ENCODE assay signal across 28 mouse cellular contexts in genomic region chr4:105013718-105014117, GRCm38 (mm10).
"Had no signal": no experiment of that assay in that cellular context is flagged by ENCODE, and none has a peak within 500 bp of the region (broad histone marks: within the 10 kb centered on the region; RNA-seq: fewer than 3 reads in every experiment).

No protein-coding gene starts in this region.

- DNase-seq: gastrocnemius, adult 2 months; gastrocnemius, postnatal 10 days; gastrocnemius, postnatal 25 days; heart, adult 18-20 months; heart, postnatal 10 days; heart, postnatal 4 days; kidney, adult 11 months; kidney, adult 2 months; kidney, adult 9 months; kidney, postnatal 14 days; kidney, postnatal 4 days; liver; liver, embryonic 13.5 days had no signal

- H3K9ac ChIP-seq: heart, embryonic 12.5 days; hindbrain, embryonic 12.5 days; hindbrain, embryonic 14.5 days; intestine, embryonic 15.5 days; kidney, embryonic 15.5 days; limb, embryonic 12.5 days; liver, embryonic 13.5 days; liver, embryonic 15.5 days had no signal

- H3K27ac ChIP-seq: gastrocnemius, adult 2 months; heart, embryonic 10.5 days; hindbrain, embryonic 10.5 days; hindbrain, embryonic 12.5 days; hindbrain, embryonic 14.5 days; intestine, embryonic 15.5 days; kidney, embryonic 15.5 days; kidney, postnatal 0 days; left cerebral cortex, adult 2 months; limb, embryonic 10.5 days; limb, embryonic 12.5 days; liver, embryonic 13.5 days; liver, embryonic 15.5 days had no signal

- H3K27me3 ChIP-seq: heart, embryonic 12.5 days; hindbrain, embryonic 12.5 days; intestine, embryonic 15.5 days; kidney, embryonic 15.5 days; limb, embryonic 12.5 days; liver, embryonic 13.5 days; liver, embryonic 15.5 days had no signal

- H3K4me1 ChIP-seq: heart, embryonic 10.5 days; heart, embryonic 12.5 days; hindbrain, embryonic 10.5 days; hindbrain, embryonic 12.5 days; intestine, embryonic 15.5 days; kidney, embryonic 15.5 days; limb, embryonic 10.5 days; limb, embryonic 12.5 days; liver, embryonic 13.5 days; liver, embryonic 15.5 days had no signal

- H3K4me2 ChIP-seq: heart, embryonic 12.5 days; hindbrain, embryonic 12.5 days; hindbrain, embryonic 14.5 days; intestine, embryonic 15.5 days; kidney, embryonic 15.5 days; limb, embryonic 12.5 days; liver, embryonic 11.5 days; liver, embryonic 13.5 days; liver, embryonic 15.5 days had no signal

- H3K4me3 ChIP-seq: gastrocnemius, adult 2 months; heart, embryonic 10.5 days; heart, embryonic 12.5 days; hindbrain, embryonic 10.5 days; hindbrain, embryonic 12.5 days; intestine, embryonic 15.5 days; kidney, embryonic 15.5 days; left cerebral cortex, adult 2 months; limb, embryonic 10.5 days; limb, embryonic 12.5 days; liver, embryonic 13.5 days; liver, embryonic 15.5 days had no signal

- H3K36me3 ChIP-seq: hindbrain, embryonic 10.5 days; hindbrain, embryonic 12.5 days; intestine, embryonic 15.5 days; kidney, embryonic 15.5 days; limb, embryonic 10.5 days; limb, embryonic 12.5 days; liver, embryonic 13.5 days; liver, embryonic 15.5 days had no signal

- ATAC-seq: hindbrain, embryonic 16.5 days; inflammation-experienced regulatory T-cells, adult 6 months; intestine, embryonic 15.5 days had no signal

- H3K9me3 ChIP-seq: heart, embryonic 10.5 days; heart, embryonic 12.5 days; hindbrain, embryonic 10.5 days; hindbrain, embryonic 12.5 days; intestine, embryonic 15.5 days; kidney, embryonic 15.5 days; limb, embryonic 10.5 days; liver, embryonic 13.5 days; liver, embryonic 15.5 days had no signal
